Comparison of ENCODE assay signal across 9 mouse cellular contexts in genomic region chr9:115977598-115978240, GRCm38 (mm10).
DNase-seq lines count a peak whose midpoint lies in the region; ATAC-seq and TF ChIP-seq lines count a peak whose summit lies in the region.
"Had no signal": no experiment of that assay in that cellular context is flagged by ENCODE, and none has a peak within 500 bp of the region (broad histone marks: within the 10 kb centered on the region; RNA-seq: fewer than 3 reads in every experiment).

No protein-coding gene starts in this region.

- peaks cover 3% of the 10 kb centered on the region; the same call in 1 of the 2 replicates for H3K36me3 ChIP-seq in heart, embryonic 10.5 days
- no peaks in the 10 kb centered on the region for H3K36me3 ChIP-seq in stomach, postnatal 0 days (ENCODE audit: control insufficient read depth, insufficient read depth, low read length)
- no peaks in the 10 kb centered on the region for H3K36me3 ChIP-seq in kidney, adult 2 months (ENCODE audit: control insufficient read depth, insufficient read depth, low read length)

- H3K9ac ChIP-seq in stomach, postnatal 0 days (ENCODE audit: low read length), result no peak overlapping the region
- H3K9ac ChIP-seq: liver, embryonic 14.5 days had no signal

- no peak for TF ChIP-seq CTCF in stomach, postnatal 0 days (IDR thresholded peaks at IDR 0.05; ENCODE audit: low read depth)
- TF ChIP-seq CTCF in kidney, adult 2 months (conservative IDR thresholded peaks at IDR 0.05; ENCODE audit: insufficient read depth, insufficient read length, low read depth, low read length), result no peak

- ATAC-seq in stomach, postnatal 0 days (ENCODE audit: low FRiP score, low TSS enrichment), result no peak

- H3K4me3 ChIP-seq in heart, embryonic 10.5 days, result no peak overlapping the region
- no peak overlapping the region for H3K4me3 ChIP-seq in stomach, postnatal 0 days (ENCODE audit: low read depth, low read length)
- H3K4me3 ChIP-seq in kidney, adult 2 months (ENCODE audit: insufficient read depth, low read depth, low read length), result no peak overlapping the region

- intact Hi-C loops in left cerebral cortex, postnatal 4 days (cut with DNase I), result no loop called here

- H3K4me2 ChIP-seq in stomach, postnatal 0 days (replicated peaks; ENCODE audit: low read depth), result no peak overlapping the region

- H3K27ac ChIP-seq in heart, embryonic 10.5 days, result no peak overlapping the region
- H3K27ac ChIP-seq in stomach, postnatal 0 days (replicated peaks), result no peak overlapping the region
- H3K27ac ChIP-seq in kidney, adult 2 months (ENCODE audit: insufficient read depth, low read depth, low read length), result no peak overlapping the region
- H3K27ac ChIP-seq: liver, embryonic 14.5 days had no signal

- H3K27me3 ChIP-seq in heart, embryonic 10.5 days (ENCODE audit: insufficient read depth, poor library complexity, severe bottlenecking), result no peaks in the 10 kb centered on the region
- H3K27me3 ChIP-seq in stomach, postnatal 0 days (ENCODE audit: control insufficient read depth, insufficient read depth, low read length), result no peaks in the 10 kb centered on the region
- H3K27me3 ChIP-seq in kidney, adult 2 months (replicated peaks; ENCODE audit: control insufficient read depth, insufficient read depth, low read length), result no peaks in the 10 kb centered on the region; the same call in 1 of the 2 replicates

- 79% methylated on average over 15 of the region's 15 CpGs for WGBS in heart, embryonic 10.5 days
- 73% methylated on average over 15 of the region's 15 CpGs for WGBS in stomach, postnatal 0 days
- 58% methylated on average over 15 of the region's 15 CpGs for WGBS in kidney, adult 2 months

- H3K9me3 ChIP-seq in heart, embryonic 10.5 days, result peaks cover 5% of the 10 kb centered on the region; the same call in 1 of the 2 replicates
- H3K9me3 ChIP-seq in stomach, postnatal 0 days (ENCODE audit: control insufficient read depth, low read length), result no peaks in the 10 kb centered on the region

- no peak for TF ChIP-seq POLR2A in kidney, adult 2 months (IDR thresholded peaks at IDR 0.05; ENCODE audit: low read depth, low read length)

- no peaks in the 10 kb centered on the region for H3K4me1 ChIP-seq in heart, embryonic 10.5 days
- H3K4me1 ChIP-seq in stomach, postnatal 0 days (replicated peaks; ENCODE audit: control insufficient read depth, insufficient read depth), result no peaks in the 10 kb centered on the region
- H3K4me1 ChIP-seq in kidney, adult 2 months (ENCODE audit: control insufficient read depth, insufficient read depth, low read length), result no peaks in the 10 kb centered on the region

- no peak for TF ChIP-seq EP300 in stomach, postnatal 0 days (optimal IDR thresholded peaks at IDR 0.05)

- peak; percentile 72 for DNase-seq in heart, adult 11 months
- no peak for DNase-seq in heart, embryonic 10.5 days (ENCODE audit: low spot score)
- peak; percentile 53 for DNase-seq in adrenal gland, postnatal 14 days
- peak; percentile 44 to 71 for DNase-seq in frontal cortex, adult 2 months (ENCODE audit: extremely low spot score in 1 of 2, low spot score in 1 of 2)
- DNase-seq in left cerebral cortex, postnatal 4 days, result peak; percentile 94
- no peak for DNase-seq in thymus, postnatal 0 days (ENCODE audit: low spot score)
- DNase-seq in stomach, postnatal 0 days (ENCODE audit: low spot score), result no peak
- no peak for DNase-seq in kidney, adult 2 months

Comparison
In these comparisons a context has a peak if more than half of its experiments do, and no peak if none do; other contexts are left out.
1. DNase-seq: peak in heart, adult 11 months (single experiment), adrenal gland, postnatal 14 days (single experiment), frontal cortex, adult 2 months (2 of 2) and left cerebral cortex, postnatal 4 days (single experiment); none in heart, embryonic 10.5 days (single experiment), thymus, postnatal 0 days (single experiment), stomach, postnatal 0 days (single experiment) and kidney, adult 2 months (single experiment).